Mouse (Mus musculus): ENCODE measurements around the gene Alg6. TPM values are rescaled to one million over a fixed set of nuclear protein-coding genes. Genes with fewer than 3 reads are reported as not detected.

The Alg6 gene
- polyA plus RNA-seq, 1 experiment from 2014 or later, result 21.6 TPM

GRCm38 (mm10) chr4:99717905-99718304, 2.4 kb downstream of the Alg6 start:
- Histone ChIP-seq H3K36me3 (ENCODE audit: control insufficient read depth, insufficient read depth, low read length) (peaks cover 2% of the 10 kb centered on the region; the same call in 1 of the 2 replicates), H3K9me3 (ENCODE audit: control insufficient read depth, low read length) (no peaks in the 10 kb centered on the region), H3K4me3 (ENCODE audit: low read depth, low read length) (no peak overlapping the region), H3K4me2 (ENCODE audit: low read depth, severe bottlenecking) (no peak overlapping the region), H3K4me1 (ENCODE audit: control insufficient read depth, insufficient read depth, low read length) (no peaks in the 10 kb centered on the region), H3K9ac (ENCODE audit: low read length) (no peak overlapping the region), H3K27me3 (ENCODE audit: control insufficient read depth, insufficient read depth, low read length) (no peaks in the 10 kb centered on the region), H3K27ac (replicated peaks; ENCODE audit: low read depth, low read length) (no peak overlapping the region)
- no peak for DNase-seq (ENCODE audit: low spot score)
- ATAC-seq (ENCODE audit: insufficient number of reproducible peaks, low FRiP score, low TSS enrichment, low read depth), result no peak
- WGBS, result 78% methylated on average over 4 of the region's 4 CpGs

DNA sequence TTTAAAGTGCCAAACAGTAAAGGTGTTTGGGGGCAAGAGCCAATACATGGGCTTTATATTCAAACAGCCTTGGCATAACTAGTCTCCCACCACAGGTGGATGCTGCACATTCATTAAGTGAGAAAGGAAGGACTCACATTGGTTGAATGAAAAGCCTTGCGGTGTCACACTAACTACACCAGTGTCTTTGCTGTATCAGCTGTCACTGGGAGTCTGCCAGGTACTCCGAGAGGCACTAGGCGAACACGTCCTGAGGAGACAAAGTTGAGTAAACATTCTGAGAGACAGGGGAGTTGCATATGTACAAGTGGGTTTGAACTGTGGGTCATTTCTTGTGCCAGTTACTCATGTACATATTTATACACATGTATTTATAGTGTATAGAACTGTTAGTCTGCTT, 8.9 kb downstream of the Alg6 start:
- ATAC-seq (ENCODE audit: insufficient number of reproducible peaks, low FRiP score, low TSS enrichment, low read depth) (no peak), DNase-seq (ENCODE audit: low spot score) (no peak)
- no peak overlapping the region for H3K9ac ChIP-seq (ENCODE audit: low read length)
- H3K36me3 ChIP-seq (ENCODE audit: control insufficient read depth, insufficient read depth, low read length), result peaks cover 5% of the 10 kb centered on the region
- H3K27me3 ChIP-seq (ENCODE audit: control insufficient read depth, insufficient read depth, low read length), result no peaks in the 10 kb centered on the region
- H3K4me1 ChIP-seq (ENCODE audit: control insufficient read depth, insufficient read depth, low read length), result no peaks in the 10 kb centered on the region
- no peak overlapping the region for H3K4me2 ChIP-seq (ENCODE audit: low read depth, severe bottlenecking)
- no peak overlapping the region for H3K27ac ChIP-seq (replicated peaks; ENCODE audit: low read depth, low read length)
- WGBS, result 98% methylated on average over 4 of the region's 4 CpGs
- no peak overlapping the region for H3K4me3 ChIP-seq (ENCODE audit: low read depth, low read length)
- no peaks in the 10 kb centered on the region for H3K9me3 ChIP-seq (ENCODE audit: control insufficient read depth, low read length)

- no peak overlapping the region for H3K4me3 ChIP-seq (ENCODE audit: low read depth, low read length)
- H3K4me2 ChIP-seq (ENCODE audit: low read depth, severe bottlenecking), result no peak overlapping the region
- ATAC-seq (ENCODE audit: insufficient number of reproducible peaks, low FRiP score, low TSS enrichment, low read depth) (no peak), DNase-seq (ENCODE audit: low spot score) (no peak)
- H3K9me3 ChIP-seq (ENCODE audit: control insufficient read depth, low read length), result no peaks in the 10 kb centered on the region
- peaks cover 14% of the 10 kb centered on the region for H3K36me3 ChIP-seq (ENCODE audit: control insufficient read depth, insufficient read depth, low read length)
- no peaks in the 10 kb centered on the region for H3K4me1 ChIP-seq (ENCODE audit: control insufficient read depth, insufficient read depth, low read length)
- H3K27ac ChIP-seq (replicated peaks; ENCODE audit: low read depth, low read length), result no peak overlapping the region
- no peaks in the 10 kb centered on the region for H3K27me3 ChIP-seq (ENCODE audit: control insufficient read depth, insufficient read depth, low read length)
- no peak overlapping the region for H3K9ac ChIP-seq (ENCODE audit: low read length)
- WGBS, result 91% methylated on average over 8 of the region's 8 CpGs
Observed at GRCm38 (mm10) chr4:99725914-99726451, 10.5 kb downstream of the Alg6 start.

GRCm38 (mm10) chr4:99739836-99740235, 24.4 kb downstream of the Alg6 start:
- H3K36me3 ChIP-seq (ENCODE audit: control insufficient read depth, insufficient read depth, low read length), result no peaks in the 10 kb centered on the region
- no peak overlapping the region for H3K4me3 ChIP-seq (ENCODE audit: low read depth, low read length)
- no peak overlapping the region for H3K9ac ChIP-seq (ENCODE audit: low read length)
- 48% methylated on average over 7 of the region's 7 CpGs for WGBS
- H3K4me2 ChIP-seq (ENCODE audit: low read depth, severe bottlenecking), result no peak overlapping the region
- peak; percentile 38 for DNase-seq (ENCODE audit: low spot score)
- ATAC-seq (ENCODE audit: insufficient number of reproducible peaks, low FRiP score, low TSS enrichment, low read depth), result no peak
- H3K9me3 ChIP-seq (ENCODE audit: control insufficient read depth, low read length), result no peaks in the 10 kb centered on the region
- H3K4me1 ChIP-seq (ENCODE audit: control insufficient read depth, insufficient read depth, low read length), result 0 out of 2 replicates have a peak, but pooled peaks cover 7% of the 10 kb centered on the region
- no peaks in the 10 kb centered on the region for H3K27me3 ChIP-seq (ENCODE audit: control insufficient read depth, insufficient read depth, low read length)
- no peak overlapping the region for H3K27ac ChIP-seq (replicated peaks; ENCODE audit: low read depth, low read length)

DNA sequence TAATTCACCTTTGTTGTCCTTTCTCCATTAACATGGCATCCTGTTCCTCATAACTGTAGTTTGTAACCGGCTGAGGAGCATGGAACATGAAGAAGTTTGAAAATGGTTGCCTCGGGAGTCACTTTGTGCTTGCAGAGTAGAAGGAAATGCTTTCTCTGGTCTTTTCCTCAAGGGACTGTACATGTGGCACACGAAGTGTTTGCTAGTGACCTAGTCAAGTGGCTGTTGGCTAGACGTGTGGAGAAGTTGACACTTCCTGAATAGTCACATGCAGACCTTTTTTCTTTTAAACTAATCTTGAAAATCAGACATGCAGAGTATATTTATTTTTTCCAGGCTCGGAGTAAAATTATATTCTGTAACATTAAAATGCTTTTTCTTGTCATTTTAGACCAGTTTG, 37.0 kb downstream of the Alg6 start:
- H3K27me3 ChIP-seq (ENCODE audit: control insufficient read depth, insufficient read depth, low read length), result no peaks in the 10 kb centered on the region
- H3K9ac ChIP-seq (ENCODE audit: low read length), result no peak overlapping the region
- H3K4me3 ChIP-seq (ENCODE audit: low read depth, low read length), result no peak overlapping the region
- H3K4me1 ChIP-seq (ENCODE audit: control insufficient read depth, insufficient read depth, low read length), result no peaks in the 10 kb centered on the region
- ATAC-seq (ENCODE audit: insufficient number of reproducible peaks, low FRiP score, low TSS enrichment, low read depth) (no peak), DNase-seq (ENCODE audit: low spot score) (no peak)
- no peak overlapping the region for H3K27ac ChIP-seq (replicated peaks; ENCODE audit: low read depth, low read length)
- no peaks in the 10 kb centered on the region for H3K9me3 ChIP-seq (ENCODE audit: control insufficient read depth, low read length)
- peaks cover 2% of the 10 kb centered on the region; the same call in 1 of the 2 replicates for H3K36me3 ChIP-seq (ENCODE audit: control insufficient read depth, insufficient read depth, low read length)
- H3K4me2 ChIP-seq (ENCODE audit: low read depth, severe bottlenecking), result no peak overlapping the region
- 89% methylated on average over 5 of the region's 5 CpGs for WGBS

GRCm38 (mm10) chr4:99766303-99766702, 50.8 kb downstream of the Alg6 start:
- H3K27ac ChIP-seq (replicated peaks; ENCODE audit: low read depth, low read length), result no peak overlapping the region
- WGBS, result 79% methylated on average over 5 of the region's 5 CpGs
- H3K27me3 ChIP-seq (ENCODE audit: control insufficient read depth, insufficient read depth, low read length), result no peaks in the 10 kb centered on the region
- H3K36me3 ChIP-seq (ENCODE audit: control insufficient read depth, insufficient read depth, low read length), result no peaks in the 10 kb centered on the region; the same call in 1 of the 2 replicates
- DNase-seq (ENCODE audit: low spot score) (no peak), ATAC-seq (ENCODE audit: insufficient number of reproducible peaks, low FRiP score, low TSS enrichment, low read depth) (no peak)
- no peak overlapping the region for H3K4me3 ChIP-seq (ENCODE audit: low read depth, low read length)
- no peaks in the 10 kb centered on the region for H3K4me1 ChIP-seq (ENCODE audit: control insufficient read depth, insufficient read depth, low read length)
- no peak overlapping the region for H3K4me2 ChIP-seq (ENCODE audit: low read depth, severe bottlenecking)
- no peak overlapping the region for H3K9ac ChIP-seq (ENCODE audit: low read length)
- no peaks in the 10 kb centered on the region for H3K9me3 ChIP-seq (ENCODE audit: control insufficient read depth, low read length)

DNA sequence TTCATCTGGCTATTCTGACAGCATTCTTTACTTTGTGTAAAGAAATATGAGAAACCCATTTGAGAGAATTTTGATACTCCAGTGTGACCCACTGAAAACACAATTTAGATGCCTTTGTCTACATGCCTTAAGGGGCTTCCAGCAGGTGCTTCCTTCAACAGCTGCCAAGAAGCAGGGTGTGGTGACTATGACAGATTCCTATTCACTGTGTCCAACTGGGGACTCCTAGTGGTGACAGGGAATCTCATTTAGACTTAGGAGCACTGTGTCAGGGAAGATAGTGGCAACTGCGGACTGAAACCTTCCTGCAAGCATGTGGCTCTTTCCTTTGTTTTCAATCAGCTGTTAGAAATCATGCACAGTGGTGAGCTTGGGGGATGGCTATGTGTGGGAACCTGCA, 51.3 kb downstream of the Alg6 start:
- H3K4me3 ChIP-seq (ENCODE audit: low read depth, low read length), result no peak overlapping the region
- H3K9ac ChIP-seq (ENCODE audit: low read length), result no peak overlapping the region
- H3K27ac ChIP-seq (replicated peaks; ENCODE audit: low read depth, low read length), result no peak overlapping the region
- no peaks in the 10 kb centered on the region for H3K9me3 ChIP-seq (ENCODE audit: control insufficient read depth, low read length)
- no peaks in the 10 kb centered on the region for H3K27me3 ChIP-seq (ENCODE audit: control insufficient read depth, insufficient read depth, low read length)
- no peaks in the 10 kb centered on the region for H3K4me1 ChIP-seq (ENCODE audit: control insufficient read depth, insufficient read depth, low read length)
- H3K4me2 ChIP-seq (ENCODE audit: low read depth, severe bottlenecking), result no peak overlapping the region
- no peaks in the 10 kb centered on the region; the same call in 1 of the 2 replicates for H3K36me3 ChIP-seq (ENCODE audit: control insufficient read depth, insufficient read depth, low read length)
- ATAC-seq (ENCODE audit: insufficient number of reproducible peaks, low FRiP score, low TSS enrichment, low read depth), result no peak
- DNase-seq (ENCODE audit: low spot score), result no peak
- WGBS, result 76% methylated on average over 1 of the region's 1 CpGs

DNA sequence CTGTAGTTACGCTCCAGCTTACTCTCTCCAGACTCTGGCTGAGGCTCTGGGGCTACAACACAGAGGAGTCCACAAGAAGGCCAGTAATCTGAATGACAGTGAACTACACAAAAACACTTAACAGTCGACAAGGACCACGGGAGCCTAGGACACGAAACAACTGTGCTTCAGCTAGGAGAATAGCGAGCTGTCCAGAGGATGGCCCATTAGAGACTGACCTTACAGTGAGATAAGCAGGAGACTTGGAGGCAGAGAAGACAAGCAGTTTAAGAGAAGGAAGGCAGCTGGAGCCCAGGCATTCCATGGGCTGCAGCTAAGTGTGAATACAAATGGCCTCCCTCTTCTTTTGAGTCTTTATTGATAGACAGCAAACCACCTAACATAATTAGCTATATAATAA, 55.1 kb downstream of the Alg6 start:
- WGBS, result 94% methylated on average over 5 of the region's 5 CpGs
- no peak overlapping the region for H3K9ac ChIP-seq (ENCODE audit: low read length)
- no peak for ATAC-seq (ENCODE audit: insufficient number of reproducible peaks, low FRiP score, low TSS enrichment, low read depth)
- H3K9me3 ChIP-seq (ENCODE audit: control insufficient read depth, low read length), result no peaks in the 10 kb centered on the region
- H3K4me3 ChIP-seq (ENCODE audit: low read depth, low read length), result no peak overlapping the region
- H3K27me3 ChIP-seq (ENCODE audit: control insufficient read depth, insufficient read depth, low read length), result no peaks in the 10 kb centered on the region
- no peaks in the 10 kb centered on the region; the same call in 1 of the 2 replicates for H3K36me3 ChIP-seq (ENCODE audit: control insufficient read depth, insufficient read depth, low read length)
- no peak overlapping the region for H3K4me2 ChIP-seq (ENCODE audit: low read depth, severe bottlenecking)
- H3K27ac ChIP-seq (replicated peaks; ENCODE audit: low read depth, low read length), result no peak overlapping the region
- no peaks in the 10 kb centered on the region for H3K4me1 ChIP-seq (ENCODE audit: control insufficient read depth, insufficient read depth, low read length)
- DNase-seq (ENCODE audit: low spot score), result no peak

DNA sequence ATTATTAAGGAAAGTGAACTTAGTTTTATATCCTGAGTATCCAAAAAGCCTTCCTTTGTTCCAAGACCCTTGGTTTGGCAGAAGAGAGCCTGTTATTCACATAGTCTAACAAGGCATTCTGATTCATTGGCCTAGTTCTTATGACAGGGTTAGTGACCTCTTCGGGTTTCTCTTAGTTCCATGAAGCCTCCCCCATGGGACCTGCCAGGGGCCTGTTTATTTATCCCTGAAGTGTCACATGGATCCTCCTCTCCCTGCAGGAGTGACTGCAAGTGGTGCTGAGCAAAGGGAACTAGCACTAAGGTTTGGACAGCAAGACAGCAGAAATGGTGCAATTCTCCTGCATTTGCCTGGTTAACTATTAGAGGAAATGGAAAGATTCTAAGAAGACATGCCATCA, 57.6 kb downstream of the Alg6 start:
- ATAC-seq (ENCODE audit: insufficient number of reproducible peaks, low FRiP score, low TSS enrichment, low read depth) (no peak), DNase-seq (ENCODE audit: low spot score) (no peak)
- H3K4me1 ChIP-seq (ENCODE audit: control insufficient read depth, insufficient read depth, low read length), result no peaks in the 10 kb centered on the region
- no peak overlapping the region for H3K27ac ChIP-seq (replicated peaks; ENCODE audit: low read depth, low read length)
- WGBS, result 69% methylated on average over 1 of the region's 1 CpGs
- H3K27me3 ChIP-seq (ENCODE audit: control insufficient read depth, insufficient read depth, low read length), result no peaks in the 10 kb centered on the region
- no peak overlapping the region for H3K9ac ChIP-seq (ENCODE audit: low read length)
- no peak overlapping the region for H3K4me3 ChIP-seq (ENCODE audit: low read depth, low read length)
- H3K36me3 ChIP-seq (ENCODE audit: control insufficient read depth, insufficient read depth, low read length), result no peaks in the 10 kb centered on the region
- no peak overlapping the region for H3K4me2 ChIP-seq (ENCODE audit: low read depth, severe bottlenecking)
- H3K9me3 ChIP-seq (ENCODE audit: control insufficient read depth, low read length), result no peaks in the 10 kb centered on the region

Measured in limb, embryonic 11.5 days (tissue).